In the genomic region with DNA sequence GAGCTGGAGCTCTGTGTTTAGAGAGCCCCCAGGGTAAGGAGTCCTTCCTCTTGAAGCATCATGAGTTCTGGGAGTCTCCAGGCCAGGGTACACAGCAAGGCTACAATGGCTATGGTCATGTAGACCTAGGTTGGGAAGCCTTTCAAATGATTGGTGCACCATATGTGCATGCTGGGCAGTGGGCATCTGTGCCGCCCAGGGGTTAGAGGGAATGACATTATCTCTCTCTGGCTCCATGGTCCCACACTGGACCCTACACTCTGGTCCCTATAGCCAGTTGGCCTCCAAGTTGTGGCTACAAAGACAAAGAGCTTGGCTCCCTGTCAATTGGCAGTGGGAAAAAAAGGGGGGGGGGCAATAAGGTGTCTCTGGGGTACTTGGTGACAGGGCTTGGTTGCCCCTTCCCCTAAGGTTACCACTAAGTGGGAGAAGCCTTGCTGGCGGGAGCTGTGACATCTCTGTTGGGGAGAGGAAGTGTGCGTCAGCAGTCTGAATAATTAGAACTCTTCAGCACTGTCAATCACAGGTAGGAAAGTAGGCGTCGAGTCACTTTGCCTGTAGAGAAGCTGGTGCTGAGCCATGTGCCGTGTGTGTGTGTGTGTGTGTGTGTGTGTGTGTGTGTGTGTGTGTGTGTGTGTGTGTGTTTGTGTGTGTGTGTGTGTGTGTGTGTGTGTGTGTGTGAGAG, we compare ENCODE assay signal across 24 mouse cellular contexts. TPM values are rescaled to one million over a fixed set of nuclear protein-coding genes. Genes with fewer than 3 reads are reported as not detected.
A peak's percentile ranks its signal among the peaks of the same experiment; 100 is the strongest.
DNase-seq lines count a peak whose midpoint lies in the region; ATAC-seq and TF ChIP-seq lines count a peak whose summit lies in the region.
"Had no signal": no experiment of that assay in that cellular context is flagged by ENCODE, and none has a peak within 500 bp of the region (broad histone marks: within the 10 kb centered on the region; RNA-seq: fewer than 3 reads in every experiment).

No protein-coding gene starts in this region.

- no peaks in the 10 kb centered on the region for H3K9me3 ChIP-seq in forebrain, embryonic 15.5 days
- no peaks in the 10 kb centered on the region for H3K9me3 ChIP-seq in forebrain, embryonic 11.5 days (ENCODE audit: control insufficient read depth, low read length)
- no peaks in the 10 kb centered on the region for H3K9me3 ChIP-seq in heart, embryonic 11.5 days (replicated peaks; ENCODE audit: control insufficient read depth, low read length)
- H3K9me3 ChIP-seq: intestine, embryonic 15.5 days; limb, embryonic 10.5 days; liver, embryonic 15.5 days; lung, embryonic 15.5 days; midbrain, embryonic 10.5 days; neural tube, embryonic 13.5 days had no signal

- intact Hi-C loops in left cerebral cortex, postnatal 4 days (cut with DNase I) = no loop called here
- intact Hi-C loops in left cerebral cortex, postnatal 36 days (cut with DNase I) = loop anchor here (5.0 kb wide), 1 partner anchor 270 kb away; no protein-coding TSS in a partner anchor

- peaks cover 34% of the 10 kb centered on the region for H3K4me1 ChIP-seq in forebrain, embryonic 15.5 days
- H3K4me1 ChIP-seq in forebrain, embryonic 11.5 days (replicated peaks; ENCODE audit: control insufficient read depth, insufficient read depth, low read length) = no peaks in the 10 kb centered on the region; the same call in 1 of the 2 replicates
- peaks cover 37% of the 10 kb centered on the region for H3K4me1 ChIP-seq in olfactory bulb, adult 2 months (ENCODE audit: control insufficient read depth, insufficient read depth, low read length)
- H3K4me1 ChIP-seq in heart, embryonic 11.5 days (ENCODE audit: control insufficient read depth, insufficient read depth, low read length) = peaks cover 7% of the 10 kb centered on the region; the same call in 1 of the 2 replicates
- H3K4me1 ChIP-seq: intestine, embryonic 15.5 days had no signal

- no peak for TF ChIP-seq CTCF in brain, embryonic 14.5 days (IDR thresholded peaks at IDR 0.05; ENCODE audit: borderline replicate concordance, extremely low read depth, insufficient read depth, insufficient read length)
- TF ChIP-seq CTCF in olfactory bulb, adult 2 months (IDR thresholded peaks at IDR 0.05; ENCODE audit: insufficient read depth, low read depth, low read length) = no peak

- ATAC-seq in forebrain, embryonic 15.5 days (replicated peaks) = 0 out of 2 replicates have a peak, but pooled peaks have one; percentile 31
- no peak for ATAC-seq in forebrain, embryonic 11.5 days (replicated peaks; ENCODE audit: low FRiP score)
- ATAC-seq in heart, embryonic 11.5 days (replicated peaks; ENCODE audit: insufficient number of reproducible peaks, low FRiP score, low TSS enrichment) = no peak
- ATAC-seq: intestine, embryonic 15.5 days; midbrain, embryonic 16.5 days had no signal

- H3K4me3 ChIP-seq in forebrain, embryonic 15.5 days = no peak overlapping the region
- no peak overlapping the region for H3K4me3 ChIP-seq in forebrain, embryonic 11.5 days (ENCODE audit: low read depth, low read length)
- H3K4me3 ChIP-seq in olfactory bulb, adult 2 months (ENCODE audit: insufficient read depth, low read depth, low read length) = no peak overlapping the region
- H3K4me3 ChIP-seq in heart, embryonic 11.5 days (ENCODE audit: low read depth, low read length) = no peak overlapping the region
- H3K4me3 ChIP-seq: gastrocnemius, adult 2 months; intestine, embryonic 15.5 days; limb, embryonic 10.5 days; liver, embryonic 15.5 days; lung, embryonic 15.5 days; midbrain, embryonic 10.5 days; myocyte; neural tube, embryonic 13.5 days had no signal

- H3K4me2 ChIP-seq in forebrain, embryonic 15.5 days (replicated peaks) = no peak overlapping the region
- no peak overlapping the region for H3K4me2 ChIP-seq in forebrain, embryonic 11.5 days (ENCODE audit: low read depth, low read length, severe bottlenecking)
- no peak overlapping the region for H3K4me2 ChIP-seq in heart, embryonic 11.5 days
- H3K4me2 ChIP-seq: hindbrain, embryonic 14.5 days; intestine, embryonic 15.5 days; liver, embryonic 15.5 days; lung, embryonic 15.5 days; neural tube, embryonic 13.5 days had no signal

- no peak for TF ChIP-seq POLR2A in brain, embryonic 14.5 days (IDR thresholded peaks at IDR 0.05; ENCODE audit: borderline replicate concordance, extremely low read depth, insufficient read depth, insufficient read length, poor library complexity, severe bottlenecking)
- TF ChIP-seq POLR2A in olfactory bulb, adult 2 months (IDR thresholded peaks at IDR 0.05; ENCODE audit: insufficient read depth, low read depth, low read length) = no peak

- no peaks in the 10 kb centered on the region for H3K27me3 ChIP-seq in forebrain, embryonic 15.5 days
- no peaks in the 10 kb centered on the region for H3K27me3 ChIP-seq in forebrain, embryonic 11.5 days (ENCODE audit: control insufficient read depth, insufficient read depth, low read length)
- no peaks in the 10 kb centered on the region for H3K27me3 ChIP-seq in heart, embryonic 11.5 days (ENCODE audit: control insufficient read depth, insufficient read depth, low read length)
- H3K27me3 ChIP-seq: intestine, embryonic 15.5 days; liver, embryonic 15.5 days; lung, embryonic 15.5 days; neural tube, embryonic 13.5 days had no signal

- H3K27ac ChIP-seq in forebrain, embryonic 15.5 days (replicated peaks) = no peak overlapping the region
- H3K27ac ChIP-seq in forebrain, embryonic 11.5 days (ENCODE audit: low read depth, low read length) = no peak overlapping the region
- peak overlapping the region; percentile 19 for H3K27ac ChIP-seq in olfactory bulb, adult 2 months (ENCODE audit: insufficient read depth, low read depth, low read length)
- H3K27ac ChIP-seq in heart, embryonic 11.5 days (ENCODE audit: low read depth, low read length) = no peak overlapping the region
- H3K27ac ChIP-seq: gastrocnemius, adult 2 months; hindbrain, embryonic 14.5 days; intestine, embryonic 15.5 days; limb, embryonic 10.5 days; liver, embryonic 15.5 days; lung, embryonic 15.5 days; macrophage; midbrain, embryonic 10.5 days; neural tube, embryonic 13.5 days had no signal

- no peak for DNase-seq in forebrain, embryonic 11.5 days (ENCODE audit: low spot score)
- peak; percentile 41 for DNase-seq in left cerebral cortex, postnatal 4 days
- DNase-seq in left cerebral cortex, postnatal 36 days (ENCODE audit: low spot score in 2 of 2) = no peak
- DNase-seq in brain, embryonic 14.5 days (ENCODE audit: low read depth) = peak; percentile 61
- no peak for DNase-seq in thymus, postnatal 25 days
- DNase-seq: adrenal gland, postnatal 25 days; gastrocnemius, adult 2 months; heart, postnatal 4 days; kidney, adult 8-10 months; kidney, postnatal 10 days; liver had no signal

- no peak overlapping the region for H3K9ac ChIP-seq in forebrain, embryonic 15.5 days (replicated peaks)
- H3K9ac ChIP-seq in forebrain, embryonic 11.5 days (ENCODE audit: low read length) = no peak overlapping the region
- H3K9ac ChIP-seq in heart, embryonic 11.5 days (ENCODE audit: low read depth, low read length) = no peak overlapping the region
- H3K9ac ChIP-seq: hindbrain, embryonic 14.5 days; intestine, embryonic 15.5 days; liver, embryonic 15.5 days; lung, embryonic 15.5 days; neural tube, embryonic 13.5 days had no signal

- H3K36me3 ChIP-seq in forebrain, embryonic 15.5 days = peaks cover 3% of the 10 kb centered on the region; the same call in 1 of the 2 replicates
- no peaks in the 10 kb centered on the region for H3K36me3 ChIP-seq in forebrain, embryonic 11.5 days (ENCODE audit: control insufficient read depth, insufficient read depth, low read length)
- no peaks in the 10 kb centered on the region for H3K36me3 ChIP-seq in heart, embryonic 11.5 days (ENCODE audit: control insufficient read depth, insufficient read depth, low read length)
- H3K36me3 ChIP-seq: intestine, embryonic 15.5 days; limb, embryonic 10.5 days; liver, embryonic 15.5 days; lung, embryonic 15.5 days had no signal

- WGBS in forebrain, embryonic 15.5 days = 29% methylated on average over 6 of the region's 6 CpGs
- WGBS in forebrain, embryonic 11.5 days = 78% methylated on average over 6 of the region's 6 CpGs
- 38% methylated on average over 6 of the region's 6 CpGs for WGBS in olfactory bulb, adult 2 months
- 56% methylated on average over 6 of the region's 6 CpGs for WGBS in heart, embryonic 11.5 days (ENCODE audit: insufficient replicate concordance)

RNA-seq across cellular contexts. Expression of a gene that starts 44.4 kb away (rescaled TPM):
- 41.0 and 48.8 TPM in 2 replicates for polyA plus RNA-seq in forebrain, embryonic 15.5 days (2015; fragmentation: Nextera tagmentation; extraction: Ambion mirVana)
- 24.0 and 26.5 TPM in 2 replicates for polyA plus RNA-seq in forebrain, embryonic 11.5 days (2014; fragmentation: Nextera tagmentation; extraction: Ambion mirVana)
- total RNA-seq in left cerebral cortex, postnatal 4 days (2021) = 10 to 100 TPM; 91.2 to 95.5 TPM
- 100 to 1,000 TPM; 171 to 177 TPM for total RNA-seq in left cerebral cortex, postnatal 36 days (2021)
- polyA plus RNA-seq in brain, embryonic 14.5 days (2012; rRNA removed) = 67.4 and 92.7 TPM in 2 replicates
- polyA plus RNA-seq in olfactory bulb, adult 2 months (2012; ENCODE audit: insufficient read depth, insufficient read length, low replicate concordance, missing spikeins) = not detected in 2 replicates
- polyA plus RNA-seq in heart, embryonic 11.5 days (2014; fragmentation: Nextera tagmentation; extraction: Ambion mirVana) = 3.7 TPM in 2 replicates

Comparison
In these comparisons a context has a peak if more than half of its experiments do, and no peak if none do; other contexts are left out.
1. DNase-seq: peak in left cerebral cortex, postnatal 4 days (single experiment) and brain, embryonic 14.5 days (single experiment); none in forebrain, embryonic 11.5 days (single experiment), left cerebral cortex, postnatal 36 days (0 of 2) and thymus, postnatal 25 days (single experiment).